Mouse (Mus musculus) megakaryocyte, embryonic 14.5 days (primary cell): ENCODE results near the gene Figla.

ENCODE experiments used
- FLI1 ChIP-seq: IDR thresholded peaks from 2 replicates; pipeline ENCODE4 v1.6.1; 2012; ENCODE audit warnings: low read length, inconsistent platforms, mixed read lengths
- GATA1 ChIP-seq: IDR thresholded peaks from 3 replicates; pipeline ENCODE4 v1.6.1; 2012; ENCODE audit warnings: mixed read lengths, low read length, inconsistent platforms, borderline replicate concordance

GRCm38 (mm10) chr6:86009980-86010379, 6.0 kb upstream of the Figla start:
- TF ChIP-seq GATA1 (no peak), FLI1 (no peak)
